Mouse (Mus musculus) embryonic facial prominence, embryonic 13.5 days (tissue): Measurements from ENCODE around the gene Rnf220. TPM values are rescaled to one million over a fixed set of nuclear protein-coding genes. Genes with fewer than 3 reads are reported as not detected.

Source experiments
- ATAC-seq: fragments of 200-750 bp; cut with Nextera tagmentation; 2 replicates; pipeline ENCODE4 v1.8.0; 2017; ENCODE audit warnings: low read depth; ENCODE audit not compliant: insufficient number of reproducible peaks, insufficient read depth, low FRiP score, low TSS enrichment
- H3K27ac ChIP-seq: fragments of 300-500 bp; sonication (generic); 2 replicates; pipeline ENCODE4 v1.5.1; 2015; ENCODE audit warnings: moderate library complexity, mild to moderate bottlenecking, inconsistent platforms
- H3K27me3 ChIP-seq: fragments of 300-500 bp; sonication (generic); 2 replicates; pipeline ENCODE4 v1.6.1; 2015; ENCODE audit warnings: mild to moderate bottlenecking, inconsistent platforms
- H3K36me3 ChIP-seq: fragments of 300-500 bp; sonication (generic); 2 replicates; pipeline ENCODE4 v1.6.1; 2015; ENCODE audit warnings: mild to moderate bottlenecking, inconsistent platforms
- H3K4me1 ChIP-seq: fragments of 300-500 bp; sonication (generic); 2 replicates; pipeline ENCODE4 v1.6.1; 2015; ENCODE audit warnings: inconsistent platforms
- H3K4me2 ChIP-seq: fragments of 300-500 bp; sonication (generic); 2 replicates; pipeline ENCODE4 v1.6.1; 2015; ENCODE audit warnings: moderate library complexity, mild to moderate bottlenecking, inconsistent platforms
- H3K4me3 ChIP-seq: fragments of 300-500 bp; sonication (generic); 2 replicates; pipeline ENCODE4 v1.5.1; 2015; ENCODE audit warnings: mild to moderate bottlenecking, inconsistent platforms
- H3K9ac ChIP-seq: fragments of 300-500 bp; sonication (generic); 2 replicates; pipeline ENCODE4 v1.6.1; 2015; ENCODE audit warnings: mild to moderate bottlenecking, inconsistent platforms
- H3K9me3 ChIP-seq: fragments of 300-500 bp; sonication (generic); 2 replicates; pipeline ENCODE4 v1.6.1; 2016; ENCODE audit warnings: inconsistent platforms
- WGBS: fragments of 180-500 bp; shearing (Covaris S2); methylation state at CpG from one replicate; pipeline ENCODE4 v1.1.7; 2015; ENCODE audit warnings: mixed read lengths; 5-methylcytosine and 5-hydroxymethylcytosine counted together
- polyA plus RNA-seq: library from polyadenylated mRNA; unstranded; fragments of >200 nt; fragmentation: Nextera tagmentation; extraction: Ambion mirVana; gene quantifications from 2 replicates; pipeline ENCODE4 v1.2.1, GENCODE M21; 2015

Gene Rnf220
- polyA plus RNA-seq, 1 experiment from 2014 or later = 89.9 TPM

DNA sequence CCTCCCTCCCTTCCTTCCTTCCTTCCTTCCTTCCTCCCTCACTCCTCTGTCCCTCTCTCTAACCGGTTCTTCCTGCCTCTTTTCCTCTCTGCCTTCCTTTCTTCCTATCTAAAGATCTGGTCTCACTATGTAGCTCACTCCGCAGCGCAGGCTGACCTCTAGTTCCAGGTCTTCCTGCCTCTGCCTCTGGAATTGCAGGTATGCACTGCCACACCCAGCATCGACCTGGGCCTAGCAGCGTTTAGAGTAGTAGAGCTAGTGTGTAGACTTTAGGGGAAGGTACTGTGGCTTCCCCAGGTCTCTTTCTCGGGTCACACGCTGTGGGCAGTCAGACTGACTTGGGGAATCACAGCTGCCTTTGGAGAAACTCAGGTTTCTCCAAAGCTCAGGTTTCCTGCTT is 191.4 kb downstream of the Rnf220 start:
- Histone ChIP-seq H3K4me1 (peaks cover 20% of the 10 kb centered on the region), H3K4me2 (no peak overlapping the region), H3K9ac (no peak overlapping the region), H3K27ac (no peak overlapping the region), H3K9me3 (no peaks in the 10 kb centered on the region; the same call in 1 of the 2 replicates), H3K36me3 (no peaks in the 10 kb centered on the region), H3K27me3 (peaks cover 80% of the 10 kb centered on the region), H3K4me3 (no peak overlapping the region)
- ATAC-seq = no peak
- 41% methylated on average over 6 of the region's 7 CpGs for WGBS

GRCm38 (mm10) chr4:117304239-117305025 is 192.4 kb downstream of the Rnf220 start:
- 2% methylated on average over 54 of the region's 54 CpGs for WGBS
- ATAC-seq = no peak
- Histone ChIP-seq H3K36me3 (no peaks in the 10 kb centered on the region), H3K9me3 (no peaks in the 10 kb centered on the region; the same call in 1 of the 2 replicates), H3K4me1 (peaks cover 20% of the 10 kb centered on the region), H3K4me3 (peak overlapping the region; percentile 46), H3K4me2 (peak overlapping the region; percentile 85), H3K9ac (peak overlapping the region; percentile 66), H3K27ac (no peak overlapping the region), H3K27me3 (peaks cover 83% of the 10 kb centered on the region)

- H3K9me3 ChIP-seq = no peaks in the 10 kb centered on the region
- H3K36me3 ChIP-seq = no peaks in the 10 kb centered on the region
- no peak overlapping the region for H3K27ac ChIP-seq
- peaks cover 20% of the 10 kb centered on the region for H3K4me1 ChIP-seq
- peak overlapping the region; percentile 66 for H3K9ac ChIP-seq
- peaks cover 83% of the 10 kb centered on the region for H3K27me3 ChIP-seq
- H3K4me3 ChIP-seq = peak overlapping the region; percentile 46
- H3K4me2 ChIP-seq = peak overlapping the region; percentile 85
- no peak for ATAC-seq
- 8% methylated on average over 30 of the region's 30 CpGs for WGBS
Measured at GRCm38 (mm10) chr4:117303581-117304238, 193.1 kb downstream of the Rnf220 start.

DNA sequence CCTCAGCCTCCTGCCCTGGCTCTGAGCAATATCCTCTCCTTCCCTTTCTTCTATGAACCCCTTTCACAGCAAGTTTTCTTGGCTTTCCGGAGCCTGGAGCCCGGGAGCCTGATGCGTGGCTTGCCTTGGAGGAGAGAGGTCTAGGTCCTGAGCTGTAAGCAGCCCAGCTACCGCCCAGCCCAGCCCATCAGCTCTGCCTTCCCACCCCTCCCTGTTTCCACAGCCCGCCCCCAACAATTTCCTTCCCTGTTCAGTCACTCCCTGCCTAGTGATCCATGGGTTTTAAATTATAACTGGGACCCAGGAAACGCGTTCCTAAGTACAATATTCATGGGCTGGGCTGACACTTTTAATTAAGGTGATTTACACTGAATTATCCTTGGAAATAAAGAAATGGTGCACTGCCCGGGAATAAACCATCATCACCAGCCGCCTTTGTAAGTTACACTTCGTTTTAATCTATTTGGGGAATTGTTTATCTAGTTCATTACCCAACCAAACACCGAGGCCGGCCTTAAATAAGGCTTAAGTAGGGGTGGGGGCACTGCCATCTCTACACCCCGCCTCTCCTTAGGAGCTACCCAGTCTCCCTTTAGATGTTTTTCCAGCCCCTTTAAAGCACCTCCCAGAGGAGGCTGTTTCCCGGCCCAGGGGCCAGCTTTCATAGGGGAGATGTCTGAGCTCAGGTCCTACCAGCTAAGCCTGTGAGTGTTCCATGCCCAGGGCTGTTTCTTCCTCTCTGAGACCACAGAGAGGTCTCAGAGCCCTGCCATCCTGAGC is 194.6 kb downstream of the Rnf220 start:
- Histone ChIP-seq H3K27ac (no peak overlapping the region), H3K9me3 (no peaks in the 10 kb centered on the region), H3K9ac (no peak overlapping the region), H3K4me3 (no peak overlapping the region), H3K27me3 (peaks cover 78% of the 10 kb centered on the region), H3K36me3 (no peaks in the 10 kb centered on the region), H3K4me1 (peaks cover 20% of the 10 kb centered on the region), H3K4me2 (no peak overlapping the region)
- 30% methylated on average over 14 of the region's 14 CpGs for WGBS
- 0 out of 2 replicates have a peak, but pooled peaks have one; percentile 32 for ATAC-seq

- H3K4me1 ChIP-seq = peaks cover 20% of the 10 kb centered on the region
- 65% methylated on average over 10 of the region's 10 CpGs for WGBS
- no peak for ATAC-seq
- no peaks in the 10 kb centered on the region for H3K9me3 ChIP-seq
- no peak overlapping the region for H3K4me2 ChIP-seq
- H3K4me3 ChIP-seq = no peak overlapping the region
- H3K9ac ChIP-seq = no peak overlapping the region
- H3K27me3 ChIP-seq = peaks cover 69% of the 10 kb centered on the region
- H3K36me3 ChIP-seq = no peaks in the 10 kb centered on the region
- no peak overlapping the region for H3K27ac ChIP-seq
Measured at GRCm38 (mm10) chr4:117299921-117300320, 196.9 kb downstream of the Rnf220 start.

GRCm38 (mm10) chr4:117297819-117298218 is 199.0 kb downstream of the Rnf220 start:
- no peak overlapping the region for H3K9ac ChIP-seq
- no peak overlapping the region for H3K27ac ChIP-seq
- H3K4me3 ChIP-seq = no peak overlapping the region
- H3K36me3 ChIP-seq = no peaks in the 10 kb centered on the region
- ATAC-seq = no peak
- 79% methylated on average over 9 of the region's 9 CpGs for WGBS
- no peaks in the 10 kb centered on the region for H3K9me3 ChIP-seq
- peaks cover 8% of the 10 kb centered on the region; the same call in 1 of the 2 replicates for H3K4me1 ChIP-seq
- no peak overlapping the region for H3K4me2 ChIP-seq
- peaks cover 49% of the 10 kb centered on the region for H3K27me3 ChIP-seq

DNA sequence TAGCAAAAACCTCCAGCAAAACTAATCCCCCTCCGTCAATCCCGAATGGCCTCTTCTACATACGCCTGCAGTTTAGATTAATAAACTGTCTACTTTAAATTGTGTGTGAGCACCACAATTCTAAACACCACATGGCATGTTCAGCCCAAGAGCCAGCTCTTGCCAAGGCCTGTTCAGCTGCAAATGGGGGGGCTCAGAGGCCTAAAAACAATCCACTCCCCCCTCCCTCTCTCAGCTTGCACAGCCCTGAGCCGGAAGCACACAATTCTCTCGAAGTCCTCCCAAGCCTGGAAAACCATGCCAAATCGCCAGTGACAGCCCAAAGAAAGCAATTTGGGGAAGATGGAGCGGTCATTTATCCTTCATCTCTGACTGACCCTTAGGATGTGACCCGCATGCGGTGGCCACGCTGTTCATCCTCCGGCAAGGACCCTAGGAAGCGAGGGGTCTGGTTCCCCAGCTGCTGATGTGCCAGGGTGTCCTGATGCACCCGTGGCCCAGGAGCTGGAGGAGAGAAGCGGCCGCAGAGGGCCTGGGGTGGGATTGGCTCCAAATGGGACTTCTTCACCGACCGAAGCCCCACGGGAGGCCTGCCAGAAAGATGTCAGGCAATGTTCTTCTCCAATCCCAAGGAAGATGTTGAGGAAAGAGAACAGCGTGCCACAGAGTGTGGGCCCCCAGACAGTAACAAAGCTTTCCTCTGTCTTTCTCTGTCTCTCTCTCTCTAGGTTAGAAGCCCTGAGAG is 199.8 kb downstream of the Rnf220 start:
- ATAC-seq = no peak
- Histone ChIP-seq H3K36me3 (no peaks in the 10 kb centered on the region), H3K4me2 (no peak overlapping the region), H3K9ac (no peak overlapping the region), H3K27me3 (peaks cover 41% of the 10 kb centered on the region), H3K9me3 (no peaks in the 10 kb centered on the region), H3K4me1 (0 out of 2 replicates have a peak, but pooled peaks cover 3% of the 10 kb centered on the region), H3K4me3 (no peak overlapping the region), H3K27ac (no peak overlapping the region)
- WGBS = 73% methylated on average over 19 of the region's 19 CpGs

- no peak for ATAC-seq
- Histone ChIP-seq H3K27me3 (0 out of 2 replicates have a peak, but pooled peaks cover 12% of the 10 kb centered on the region), H3K27ac (no peak overlapping the region), H3K9ac (no peak overlapping the region), H3K36me3 (peaks cover 5% of the 10 kb centered on the region), H3K4me1 (peaks cover 16% of the 10 kb centered on the region), H3K4me3 (no peak overlapping the region), H3K4me2 (no peak overlapping the region), H3K9me3 (no peaks in the 10 kb centered on the region)
- WGBS = 91% methylated on average over 2 of the region's 2 CpGs
Measured at GRCm38 (mm10) chr4:117291696-117292095, 205.2 kb downstream of the Rnf220 start.

- WGBS = under 1% methylated on average over 64 of the region's 80 CpGs
Measured at GRCm38 (mm10) chr4:117288927-117289801, 207.7 kb downstream of the Rnf220 start.

GRCm38 (mm10) chr4:117288277-117288926 is 208.4 kb downstream of the Rnf220 start:
- 23% methylated on average over 25 of the region's 25 CpGs for whole genome bisulfite sequencing
- Histone ChIP-seq H3K4me1 (peaks cover 29% of the 10 kb centered on the region), H3K27me3 (no peaks in the 10 kb centered on the region), H3K9me3 (no peaks in the 10 kb centered on the region), H3K36me3 (peaks cover 38% of the 10 kb centered on the region), H3K4me3 (peak overlapping the region; percentile 72), H3K27ac (peak overlapping the region; percentile 94), H3K9ac (peak overlapping the region; percentile 87), H3K4me2 (peak overlapping the region; percentile 80)
- ATAC-seq = no peak

More at GRCm38 (mm10) chr4:117288927-117289801, 207.7 kb downstream of the Rnf220 start:
- Histone ChIP-seq H3K9me3 (no peaks in the 10 kb centered on the region), H3K36me3 (peaks cover 30% of the 10 kb centered on the region), H3K27me3 (no peaks in the 10 kb centered on the region), H3K9ac (peak overlapping the region; percentile 87), H3K27ac (peak overlapping the region; percentile 94), H3K4me3 (peak overlapping the region; percentile 72), H3K4me2 (peak overlapping the region; percentile 80), H3K4me1 (peaks cover 22% of the 10 kb centered on the region)
- peak; percentile 94 for ATAC-seq
